Mouse (Mus musculus): ENCODE data around the gene Gm28710. TPM values are rescaled to one million over a fixed set of nuclear protein-coding genes. Genes with fewer than 3 reads are reported as not detected.

The Gm28710 gene
- total RNA-seq (2023): not detected

GRCm38 (mm10) chr5:16791243-16791860, at the start of gene Gm28710:
Gm28710 (plus strand) TSS chr5:16791810.

Other genes starting within 250 kb of the Gm28710 start
- gene Hgf, start 238.3 kb upstream of the Gm28710 start, total RNA-seq (2023): 10 to 100 TPM; 16.1 to 17.7 TPM